Mouse (Mus musculus) CD8-positive naive resting alpha-beta T cell, adult 57 days (primary cell): ENCODE measurements around the gene Gm10665. TPM values are rescaled to one million over a fixed set of nuclear protein-coding genes. Genes with fewer than 3 reads are reported as not detected.

Source experiments
- total RNA-seq: library from RNA; stranded (reverse); gene quantifications from one replicate; pipeline ENCODE4 v1.2.4, GENCODE M21; 2023

Gm10665 gene
- total RNA-seq = not detected

DNA sequence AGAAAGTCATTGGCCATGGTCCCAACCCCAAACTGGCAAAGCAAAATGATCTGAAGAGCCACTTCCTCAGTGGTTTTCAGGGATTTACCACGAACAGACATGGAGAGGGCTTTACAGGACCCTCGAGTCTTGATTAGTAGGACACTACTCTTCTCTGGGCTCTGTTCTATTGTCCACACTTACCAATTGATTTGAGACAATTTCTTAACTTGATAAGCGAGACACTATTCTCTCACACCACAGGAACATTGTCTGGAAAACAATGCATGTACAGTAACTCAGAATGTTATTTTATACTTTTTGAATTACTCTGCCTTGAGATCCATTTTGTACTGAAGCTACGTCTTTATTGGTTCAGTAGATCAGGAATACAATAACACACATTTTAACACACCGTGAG, at the start of gene Gm10665:
Gene Gm10665 (minus strand): TSS at position 101 of the 400 bp plus-strand sequence.

DNA sequence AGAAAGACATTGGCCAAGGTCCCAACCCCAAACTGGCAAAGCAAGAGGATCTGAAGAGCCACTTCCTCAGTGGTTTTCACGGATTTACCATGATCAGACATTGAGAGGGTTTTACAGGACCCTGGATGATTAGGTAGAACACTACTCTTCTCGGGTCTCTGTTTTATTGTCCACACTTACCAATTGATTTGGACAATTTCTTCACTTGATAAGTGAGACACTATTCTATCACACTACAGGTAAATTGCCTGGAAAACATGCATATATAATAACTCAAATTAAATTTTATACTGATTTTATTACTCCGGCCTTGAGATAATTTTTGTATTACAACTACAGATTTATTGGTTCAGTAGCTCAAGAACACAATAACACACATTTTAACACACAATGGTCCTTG, 35.7 kb upstream of the Gm10665 start, which contains the start of gene Vmn1r151:
Gene Vmn1r151 (minus strand): TSS at position 101 of the 400 bp plus-strand sequence.

DNA sequence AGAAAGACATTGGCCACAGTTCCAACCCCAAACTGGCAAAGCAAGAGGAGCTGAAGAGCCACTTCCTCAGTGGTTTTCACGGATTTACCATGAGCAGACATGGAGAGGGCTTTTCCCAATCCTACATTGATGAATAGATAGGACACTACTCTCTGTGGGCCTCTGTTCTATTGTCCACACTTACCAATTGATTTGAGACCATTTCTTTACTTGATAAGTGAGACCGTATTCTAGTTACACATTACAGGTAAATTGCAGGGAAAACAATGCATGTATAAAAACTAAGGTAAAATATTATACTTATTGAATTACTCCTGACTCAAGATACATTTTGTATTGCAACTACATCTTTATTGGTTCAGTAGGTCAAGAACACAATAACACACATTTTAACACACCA, 25.7 kb downstream of the Gm10665 start, which contains the start of gene Vmn1r149:
Gene Vmn1r149 (minus strand): TSS at position 101 of the 400 bp plus-strand sequence.

DNA sequence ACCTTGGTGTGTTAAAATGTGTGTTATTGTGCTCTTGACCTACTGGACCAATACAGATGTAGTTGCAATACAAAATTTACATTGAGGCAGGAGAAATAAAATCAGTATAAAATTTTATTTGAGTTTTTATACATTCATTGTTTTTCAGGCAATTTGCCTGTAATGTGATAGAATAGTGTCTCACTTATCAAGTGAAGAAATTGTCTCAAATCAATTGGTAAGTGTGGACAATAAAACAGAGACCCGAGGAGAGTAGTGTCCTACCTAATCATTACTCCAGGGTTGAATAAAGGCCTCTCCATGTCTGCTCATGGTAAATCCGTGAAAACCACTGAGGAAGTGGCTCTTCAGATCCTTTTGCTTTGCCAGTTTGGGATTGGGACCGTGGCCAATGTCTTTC, 50.6 kb downstream of the Gm10665 start, which contains the start of gene Vmn1r148:
Gene Vmn1r148 (plus strand): TSS at position 301 of the 400 bp plus-strand sequence.

Other genes with a start within 250 kb of the Gm10665 start
- gene Gm8453, start 234.6 kb downstream of the Gm10665 start, total RNA-seq = not detected
- gene Gm4187, start 134.4 kb downstream of the Gm10665 start, total RNA-seq = not detected
- not detected for gene Gm8660, start 93.0 kb downstream of the Gm10665 start, total RNA-seq
- gene Vmn1r148, start 50.5 kb downstream of the Gm10665 start, total RNA-seq = not detected
- gene Vmn1r149, start 25.8 kb downstream of the Gm10665 start, total RNA-seq = not detected
- not detected for gene Vmn1r151, start 35.6 kb upstream of the Gm10665 start, total RNA-seq
- gene Vmn1r152, start 58.9 kb upstream of the Gm10665 start, total RNA-seq = not detected
- gene Gm8677, start 70.8 kb upstream of the Gm10665 start, total RNA-seq = not detected
- gene Gm4201, start 101.3 kb upstream of the Gm10665 start, total RNA-seq = not detected
- not detected for gene Gm4565, start 124.1 kb upstream of the Gm10665 start, total RNA-seq
- not detected for gene Vmn1r155, start 193.9 kb upstream of the Gm10665 start, total RNA-seq
- not detected for gene Gm8693, start 228.2 kb upstream of the Gm10665 start, total RNA-seq